Mouse (Mus musculus) intestine, embryonic 14.5 days (tissue): ENCODE results near the gene Cenph. TPM values are rescaled to one million over a fixed set of nuclear protein-coding genes. Genes with fewer than 3 reads are reported as not detected.

Experiments
- ATAC-seq: fragments of 200-750 bp; cut with Nextera tagmentation; replicated peaks from 2 replicates; pipeline ENCODE4 v1.8.0; 2017; ENCODE audit warnings: low read depth, moderate number of reproducible peaks, moderate TSS enrichment, moderate library complexity; ENCODE audit not compliant: low FRiP score, low TSS enrichment
- DNase-seq: peaks from one replicate; pipeline ENCODE4 v3.0.0-alpha.2; 2018; ENCODE audit warnings: low spot score
- H3K27ac ChIP-seq: fragments of 300-500 bp; sonication (generic); 2 replicates; pipeline ENCODE4 v1.5.1; 2014; ENCODE audit warnings: low read depth, mild to moderate bottlenecking, control low read depth
- H3K27me3 ChIP-seq: fragments of 300-500 bp; sonication (generic); replicated peaks from 2 replicates; pipeline ENCODE4 v1.6.1; 2014; ENCODE audit warnings: low read length, control low read depth; ENCODE audit not compliant: control insufficient read depth, insufficient read depth
- H3K36me3 ChIP-seq: fragments of 300-500 bp; sonication (generic); 2 replicates; pipeline ENCODE4 v1.6.1; 2014; ENCODE audit warnings: low read length, control low read depth; ENCODE audit not compliant: control insufficient read depth, insufficient read depth
- H3K4me1 ChIP-seq: fragments of 300-500 bp; sonication (generic); replicated peaks from 2 replicates; pipeline ENCODE4 v1.6.1; 2014; ENCODE audit warnings: low read length, control low read depth, mixed read lengths; ENCODE audit not compliant: control insufficient read depth, insufficient read depth
- H3K4me2 ChIP-seq: fragments of 300-500 bp; sonication (generic); 2 replicates; pipeline ENCODE4 v1.6.1; 2014; ENCODE audit warnings: low read length
- H3K4me3 ChIP-seq: fragments of 300-500 bp; sonication (generic); 2 replicates; pipeline ENCODE4 v1.5.1; 2014; ENCODE audit warnings: low read depth, low read length, control low read depth, mixed read lengths
- H3K9ac ChIP-seq: fragments of 300-500 bp; sonication (generic); 2 replicates; pipeline ENCODE4 v1.6.1; 2014; ENCODE audit warnings: mild to moderate bottlenecking, low read length
- H3K9me3 ChIP-seq: fragments of 300-500 bp; sonication (generic); 2 replicates; pipeline ENCODE4 v1.6.1; 2016; ENCODE audit warnings: low read length, control low read depth; ENCODE audit not compliant: control insufficient read depth
- WGBS: fragments of 180-500 bp; shearing (Covaris S2); extraction: QIAGEN DNeasy Blood & Tissue Kit; methylation state at CpG from one replicate; pipeline ENCODE4 v1.1.7; 2014; 5-methylcytosine and 5-hydroxymethylcytosine counted together
- polyA plus RNA-seq: library from polyadenylated mRNA; unstranded; fragments of >200 nt; fragmentation: Nextera tagmentation; extraction: Ambion mirVana; gene quantifications from 2 replicates; pipeline ENCODE4 v1.2.1, GENCODE M21; 2014

The Cenph gene
- polyA plus RNA-seq, 1 experiment from 2014 or later, result 35.7 TPM

DNA sequence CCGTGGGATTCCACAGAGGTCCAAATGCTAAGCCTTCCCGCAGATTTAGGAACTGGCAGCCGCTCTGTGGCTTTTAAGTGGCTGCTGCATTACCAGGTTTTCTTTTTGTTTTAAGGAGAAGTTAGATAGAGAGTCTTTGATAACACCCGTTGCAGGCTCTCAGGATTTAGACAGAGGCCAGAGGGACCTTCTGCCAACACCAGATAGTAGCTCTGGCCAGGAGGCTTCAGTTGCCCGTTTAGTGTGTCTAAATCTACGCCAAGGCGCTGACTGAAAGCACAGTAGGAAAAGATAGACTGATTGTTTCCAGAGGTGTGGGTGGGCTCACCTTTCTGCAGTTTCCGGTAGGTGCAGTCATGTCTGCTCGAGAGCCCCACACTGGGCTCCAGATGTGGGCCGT lies 50.5 kb downstream of the Cenph start:
- peaks cover 9% of the 10 kb centered on the region for H3K4me1 ChIP-seq
- no peak overlapping the region for H3K9ac ChIP-seq
- peaks cover 49% of the 10 kb centered on the region for H3K36me3 ChIP-seq
- no peaks in the 10 kb centered on the region for H3K27me3 ChIP-seq
- H3K4me3 ChIP-seq, result no peak overlapping the region
- no peak overlapping the region for H3K27ac ChIP-seq
- no peaks in the 10 kb centered on the region for H3K9me3 ChIP-seq
- no peak for ATAC-seq
- WGBS, result 89% methylated on average over 10 of the region's 10 CpGs
- no peak overlapping the region for H3K4me2 ChIP-seq
- DNase-seq, result no peak

DNA sequence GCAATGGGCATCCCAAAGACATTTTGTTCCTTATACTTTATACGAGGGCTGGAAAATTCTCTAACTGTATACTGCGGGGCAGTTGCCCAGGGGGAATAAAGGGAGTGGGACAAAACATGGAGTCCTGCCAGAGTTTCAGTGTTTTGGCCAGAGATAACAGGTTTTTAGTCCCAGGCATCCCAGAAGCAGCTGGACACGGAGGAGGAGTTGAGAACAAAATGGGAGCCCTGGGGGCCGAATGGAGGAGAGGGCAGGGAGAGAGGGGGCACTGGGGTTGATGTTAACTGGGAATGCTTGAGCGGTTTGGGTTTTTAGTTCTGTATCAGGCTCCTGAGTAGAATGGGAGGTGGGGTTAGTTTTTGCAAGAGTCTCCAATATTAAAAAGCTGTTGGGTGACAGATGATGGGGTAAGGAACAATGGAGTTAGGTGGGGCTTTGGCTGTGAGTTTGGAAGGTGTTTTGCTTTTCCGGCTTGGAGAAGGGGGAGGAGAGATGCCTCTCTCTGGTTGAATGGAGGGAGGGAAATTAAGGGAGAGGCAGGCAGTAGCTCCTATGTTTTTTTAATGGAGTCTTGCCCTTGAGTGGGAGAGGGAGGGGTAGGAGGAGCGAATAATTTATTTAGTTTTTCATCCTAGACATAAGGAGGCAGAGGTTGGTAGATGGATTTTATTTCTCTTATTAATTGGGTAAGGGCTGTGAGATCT lies 51.5 kb downstream of the Cenph start:
- H3K4me2 ChIP-seq, result no peak overlapping the region
- peaks cover 3% of the 10 kb centered on the region for H3K4me1 ChIP-seq
- H3K9ac ChIP-seq, result no peak overlapping the region
- H3K9me3 ChIP-seq, result no peaks in the 10 kb centered on the region
- ATAC-seq, result no peak
- DNase-seq, result no peak
- WGBS, result 84% methylated on average over 7 of the region's 7 CpGs
- peaks cover 59% of the 10 kb centered on the region for H3K36me3 ChIP-seq
- no peak overlapping the region for H3K27ac ChIP-seq
- H3K4me3 ChIP-seq, result no peak overlapping the region
- H3K27me3 ChIP-seq, result no peaks in the 10 kb centered on the region

DNA sequence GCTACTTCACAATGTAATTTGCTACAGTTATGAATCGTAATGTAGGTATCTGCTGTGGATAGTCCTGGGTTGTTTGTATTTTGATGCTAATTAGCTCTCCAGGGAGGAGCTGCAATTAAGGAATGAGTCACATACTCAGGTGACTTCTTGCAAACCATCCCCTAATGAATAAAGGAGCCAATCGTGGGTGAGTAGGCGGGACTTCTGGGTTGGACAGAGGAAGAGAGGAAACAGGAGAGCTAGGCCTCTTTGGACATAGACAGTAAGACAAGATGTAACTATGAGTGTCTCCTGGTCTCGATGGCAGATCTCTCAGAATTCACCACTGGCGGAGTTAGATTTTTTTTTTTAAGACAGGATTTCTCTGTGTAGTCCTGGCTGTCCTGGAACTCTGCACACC lies 54.0 kb downstream of the Cenph start:
- DNase-seq, result no peak
- peaks cover 64% of the 10 kb centered on the region for H3K36me3 ChIP-seq
- WGBS, result 93% methylated on average over 5 of the region's 5 CpGs

DNA sequence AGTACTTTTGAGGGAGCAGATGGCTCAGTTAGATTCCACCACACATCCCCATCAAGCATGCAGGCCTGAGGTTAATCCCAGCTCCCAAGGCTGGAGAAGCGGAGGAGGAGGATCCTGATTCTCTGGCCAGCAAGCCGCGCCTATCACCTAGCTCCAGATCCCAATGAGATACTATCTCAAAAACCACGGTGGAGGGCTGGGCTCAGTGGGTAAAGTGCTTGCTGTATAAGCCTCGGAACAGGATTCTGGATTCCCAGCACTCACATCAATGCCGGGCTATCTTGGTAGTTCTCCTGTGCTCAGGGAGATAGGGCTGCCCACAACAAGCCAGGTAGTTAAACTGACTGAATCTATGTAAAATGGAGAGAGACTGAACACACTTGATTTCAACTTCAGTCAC lies 60.2 kb downstream of the Cenph start:
- WGBS, result 89% methylated on average over 6 of the region's 6 CpGs
- no peak overlapping the region for H3K9ac ChIP-seq
- no peaks in the 10 kb centered on the region for H3K9me3 ChIP-seq
- H3K4me1 ChIP-seq, result no peaks in the 10 kb centered on the region
- H3K4me3 ChIP-seq, result no peak overlapping the region
- DNase-seq, result no peak
- H3K4me2 ChIP-seq, result no peak overlapping the region
- ATAC-seq, result no peak
- H3K27me3 ChIP-seq, result no peaks in the 10 kb centered on the region
- H3K36me3 ChIP-seq, result peaks cover 86% of the 10 kb centered on the region
- no peak overlapping the region for H3K27ac ChIP-seq

More for the DNA sequence above, 54.0 kb downstream of the Cenph start:
- Histone ChIP-seq H3K4me3 (no peak overlapping the region), H3K4me1 (no peaks in the 10 kb centered on the region), H3K9me3 (no peaks in the 10 kb centered on the region), H3K4me2 (no peak overlapping the region), H3K27me3 (no peaks in the 10 kb centered on the region), H3K27ac (no peak overlapping the region), H3K9ac (no peak overlapping the region)
- ATAC-seq, result no peak

Other genes starting within 250 kb of the Cenph start
- gene Ocln, start 223.2 kb downstream of the Cenph start, polyA plus RNA-seq, result 71.7 and 74.6 TPM in 2 replicates
- 24.0 and 25.6 TPM in 2 replicates for gene Marveld2, start 158.9 kb downstream of the Cenph start, polyA plus RNA-seq
- gene Ak6, start 124.9 kb downstream of the Cenph start, polyA plus RNA-seq, result 287 TPM in 2 replicates
- gene Rad17, start 124.8 kb downstream of the Cenph start, polyA plus RNA-seq, result 20.3 TPM in 2 replicates
- gene Taf9, start 124.3 kb downstream of the Cenph start, polyA plus RNA-seq, result 9.6 and 14.2 TPM in 2 replicates
- gene Ccdc125, start 106.2 kb downstream of the Cenph start, polyA plus RNA-seq, result 9.3 and 10.1 TPM in 2 replicates
- 79.3 and 87.3 TPM in 2 replicates for gene Cdk7, start 45.0 kb downstream of the Cenph start, polyA plus RNA-seq
- 199 and 219 TPM in 2 replicates for gene Mrps36, start 31.2 kb downstream of the Cenph start, polyA plus RNA-seq
- 242 and 267 TPM in 2 replicates for gene Ccnb1, start 10.7 kb upstream of the Cenph start, polyA plus RNA-seq
- gene Slc30a5, start 57.5 kb upstream of the Cenph start, polyA plus RNA-seq, result 62.8 and 65.4 TPM in 2 replicates